Comparison of ENCODE assay signal across 18 mouse cellular contexts in genomic region chr11:93525921-93526320, GRCm38 (mm10).
DNase-seq lines count a peak whose midpoint lies in the region; ATAC-seq lines count a peak whose summit lies in the region.
"Had no signal": no experiment of that assay in that cellular context is flagged by ENCODE, and none has a peak within 500 bp of the region (broad histone marks: within the 10 kb centered on the region; RNA-seq: fewer than 3 reads in every experiment).

No protein-coding gene starts in this region.

- no peak for DNase-seq in hindbrain, embryonic 11.5 days (ENCODE audit: low spot score)
- peak; percentile 43 for DNase-seq in adrenal gland, adult 8-10 months
- DNase-seq in adrenal gland, postnatal 14 days, result peak; percentile 33
- no peak for DNase-seq in frontal cortex, adult 2 months (ENCODE audit: extremely low spot score in 1 of 2, low spot score in 1 of 2)
- DNase-seq: cerebellum, adult 18-20 months; cerebellum, adult 9-11 months; cerebellum, postnatal 36 days; gastrocnemius, postnatal 36 days; heart, adult 11 months; heart, postnatal 10 days; heart, postnatal 4 days; kidney, adult 2 months had no signal

- no peak overlapping the region for H3K4me3 ChIP-seq in hindbrain, embryonic 15.5 days
- no peak overlapping the region for H3K4me3 ChIP-seq in hindbrain, embryonic 11.5 days (ENCODE audit: low read depth, low read length)
- H3K4me3 ChIP-seq: embryonic facial prominence, embryonic 13.5 days; forebrain, embryonic 13.5 days; hindbrain, embryonic 13.5 days had no signal

- H3K4me1 ChIP-seq in hindbrain, embryonic 15.5 days (replicated peaks), result 0 out of 2 replicates have a peak, but pooled peaks cover 5% of the 10 kb centered on the region
- no peaks in the 10 kb centered on the region for H3K4me1 ChIP-seq in hindbrain, embryonic 11.5 days (replicated peaks; ENCODE audit: control insufficient read depth, insufficient read depth, low read length)
- H3K4me1 ChIP-seq: embryonic facial prominence, embryonic 13.5 days; forebrain, embryonic 13.5 days; hindbrain, embryonic 13.5 days had no signal

- H3K9ac ChIP-seq in hindbrain, embryonic 15.5 days, result no peak overlapping the region
- H3K9ac ChIP-seq in hindbrain, embryonic 11.5 days (ENCODE audit: low read depth, low read length), result no peak overlapping the region
- H3K9ac ChIP-seq: embryonic facial prominence, embryonic 13.5 days; forebrain, embryonic 13.5 days; hindbrain, embryonic 13.5 days had no signal

- H3K27ac ChIP-seq in hindbrain, embryonic 15.5 days (replicated peaks), result 0 out of 2 replicates have a peak overlapping the region, but pooled peaks have one; percentile 30
- H3K27ac ChIP-seq in hindbrain, embryonic 11.5 days (ENCODE audit: low read depth, low read length), result no peak overlapping the region
- H3K27ac ChIP-seq: embryonic facial prominence, embryonic 13.5 days; forebrain, embryonic 13.5 days; hindbrain, embryonic 13.5 days had no signal

- no peaks in the 10 kb centered on the region for H3K9me3 ChIP-seq in hindbrain, embryonic 15.5 days
- H3K9me3 ChIP-seq in hindbrain, embryonic 11.5 days (ENCODE audit: control insufficient read depth, low read length), result no peaks in the 10 kb centered on the region
- H3K9me3 ChIP-seq: embryonic facial prominence, embryonic 13.5 days; forebrain, embryonic 13.5 days; hindbrain, embryonic 13.5 days had no signal

- no peaks in the 10 kb centered on the region for H3K36me3 ChIP-seq in hindbrain, embryonic 15.5 days
- H3K36me3 ChIP-seq in hindbrain, embryonic 11.5 days (ENCODE audit: control insufficient read depth, insufficient read depth, low read length), result no peaks in the 10 kb centered on the region
- H3K36me3 ChIP-seq: embryonic facial prominence, embryonic 13.5 days; hindbrain, embryonic 13.5 days had no signal

- no peak for ATAC-seq in hindbrain, embryonic 15.5 days (ENCODE audit: low FRiP score, low read depth)
- ATAC-seq in hindbrain, embryonic 11.5 days (ENCODE audit: low FRiP score), result no peak
- ATAC-seq in inflammation-experienced regulatory T-cells, adult 6 months, result no peak
- ATAC-seq: forebrain, embryonic 13.5 days; intestine, embryonic 16.5 days had no signal

- WGBS in hindbrain, embryonic 15.5 days, result 86% methylated on average over 3 of the region's 3 CpGs
- WGBS in hindbrain, embryonic 11.5 days, result 86% methylated on average over 3 of the region's 3 CpGs

- H3K4me2 ChIP-seq in hindbrain, embryonic 15.5 days, result no peak overlapping the region
- no peak overlapping the region for H3K4me2 ChIP-seq in hindbrain, embryonic 11.5 days (replicated peaks; ENCODE audit: low read depth, low read length)
- H3K4me2 ChIP-seq: embryonic facial prominence, embryonic 13.5 days; forebrain, embryonic 13.5 days; hindbrain, embryonic 13.5 days had no signal

- no peaks in the 10 kb centered on the region for H3K27me3 ChIP-seq in hindbrain, embryonic 15.5 days
- no peaks in the 10 kb centered on the region for H3K27me3 ChIP-seq in hindbrain, embryonic 11.5 days (ENCODE audit: control insufficient read depth, insufficient read depth, low read length)
- H3K27me3 ChIP-seq: embryonic facial prominence, embryonic 13.5 days; forebrain, embryonic 13.5 days; hindbrain, embryonic 13.5 days had no signal

Comparison
In these comparisons a context has a peak if more than half of its experiments do, and no peak if none do; other contexts are left out.
1. DNase-seq: peak in adrenal gland, adult 8-10 months (single experiment) and adrenal gland, postnatal 14 days (single experiment); none in hindbrain, embryonic 11.5 days (single experiment) and frontal cortex, adult 2 months (0 of 2).